17 mouse cellular contexts compared by ENCODE assay signal in the genomic region with DNA sequence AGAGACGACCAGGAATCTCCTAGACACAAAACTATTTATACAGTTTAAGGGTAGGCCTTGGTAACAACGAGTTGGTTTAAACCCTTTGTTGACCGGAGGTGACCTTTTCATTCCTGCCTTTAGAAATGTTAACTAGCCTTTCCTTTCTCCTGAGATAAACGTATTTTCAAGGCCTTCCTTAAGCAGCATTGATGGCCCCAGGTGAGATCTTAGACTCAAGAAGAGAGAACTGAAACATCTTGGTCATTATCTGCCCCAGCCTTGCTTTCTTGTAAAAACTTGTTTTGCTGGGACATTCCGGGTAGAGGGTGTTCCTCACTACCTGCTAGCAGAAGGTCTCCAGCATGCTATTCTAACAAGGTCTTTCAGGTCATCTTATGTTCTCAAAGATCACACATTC. TPM values are rescaled to one million over a fixed set of nuclear protein-coding genes. Genes with fewer than 3 reads are reported as not detected.
"Had no signal": no experiment of that assay in that cellular context is flagged by ENCODE, and none has a peak within 500 bp of the region (broad histone marks: within the 10 kb centered on the region; RNA-seq: fewer than 3 reads in every experiment).

No protein-coding gene starts in this region.

- H3K4me2 ChIP-seq: lung, embryonic 14.5 days; midbrain, embryonic 11.5 days; midbrain, embryonic 13.5 days; midbrain, embryonic 15.5 days; neural tube, embryonic 12.5 days; stomach, embryonic 15.5 days had no signal

- H3K9ac ChIP-seq: lung, embryonic 14.5 days; midbrain, embryonic 13.5 days; midbrain, embryonic 15.5 days; neural tube, embryonic 12.5 days; stomach, embryonic 15.5 days had no signal

- DNase-seq: lung, adult 18-20 months; lung, embryonic 14.5 days; lung, postnatal 14 days; lung, postnatal 36 days; right cerebral cortex, postnatal 14 days; thymus, adult 18-20 months; thymus, postnatal 14 days; thymus, postnatal 36 days had no signal

- H3K9me3 ChIP-seq: megakaryocyte, embryonic 14.5 days; midbrain, embryonic 13.5 days; midbrain, embryonic 15.5 days; neural tube, embryonic 12.5 days; stomach, embryonic 15.5 days had no signal

- H3K36me3 ChIP-seq: midbrain, embryonic 13.5 days; midbrain, embryonic 15.5 days; neural tube, embryonic 12.5 days; stomach, embryonic 15.5 days had no signal

- H3K4me3 ChIP-seq: megakaryocyte, embryonic 14.5 days; midbrain, embryonic 13.5 days; midbrain, embryonic 15.5 days; neural tube, embryonic 12.5 days; stomach, embryonic 15.5 days had no signal

- H3K4me1 ChIP-seq: midbrain, embryonic 13.5 days; midbrain, embryonic 15.5 days; neural tube, embryonic 12.5 days; stomach, embryonic 15.5 days had no signal

- H3K27me3 ChIP-seq: midbrain, embryonic 13.5 days; midbrain, embryonic 15.5 days; neural tube, embryonic 12.5 days; stomach, embryonic 15.5 days had no signal

- ATAC-seq: midbrain, embryonic 13.5 days; midbrain, embryonic 15.5 days had no signal

- H3K27ac ChIP-seq: macrophage; midbrain, embryonic 13.5 days; midbrain, embryonic 15.5 days; neural tube, embryonic 12.5 days; stomach, embryonic 15.5 days had no signal

RNA-seq across cellular contexts. Expression of a gene that starts 7.1 kb away (rescaled TPM):
- total RNA-seq: megakaryocyte progenitor cell, adult 5-6 weeks; monocyte, adult 5-6 weeks had no signal
- polyA plus RNA-seq: macrophage had no signal
